Mouse (Mus musculus) kidney, postnatal 0 days (tissue): ENCODE measurements at regions not wholly inside any gene's neighbourhood (a gene's known extent, or its start where the extent isn't known, plus 50 kb on each side); places are given as distances from the start of the nearest gene placed in this dataset.
A peak's percentile ranks its signal among the peaks of the same experiment; 100 is the strongest.

Source experiments
- ATAC-seq: fragments of 200-750 bp; cut with Nextera tagmentation; replicated peaks from 2 replicates; pipeline ENCODE4 v1.8.0; 2017; ENCODE audit warnings: low read depth, moderate number of reproducible peaks, moderate TSS enrichment, moderate library complexity; ENCODE audit not compliant: low FRiP score
- DNase-seq: peaks from one replicate; pipeline ENCODE4 v3.0.0-alpha.2; 2016; ENCODE audit warnings: low spot score
- H3K27ac ChIP-seq: fragments of 300-500 bp; sonication (generic); 2 replicates; pipeline ENCODE4 v1.5.1; 2014; ENCODE audit warnings: mild to moderate bottlenecking
- H3K27me3 ChIP-seq: fragments of 300-500 bp; sonication (generic); 2 replicates; pipeline ENCODE4 v1.6.1; 2014; ENCODE audit warnings: low read length, mixed read lengths; ENCODE audit not compliant: insufficient read depth
- H3K36me3 ChIP-seq: fragments of 300-500 bp; sonication (generic); 2 replicates; pipeline ENCODE4 v1.6.1; 2014; ENCODE audit warnings: low read length, mixed read lengths; ENCODE audit not compliant: insufficient read depth
- H3K4me1 ChIP-seq: fragments of 300-500 bp; sonication (generic); replicated peaks from 2 replicates; pipeline ENCODE4 v1.6.1; 2014; ENCODE audit warnings: antibody characterized with exemption, low read length, mixed read lengths; ENCODE audit not compliant: insufficient read depth
- H3K4me2 ChIP-seq: fragments of 300-500 bp; sonication (generic); 2 replicates; pipeline ENCODE4 v1.6.1; 2014; ENCODE audit warnings: mild to moderate bottlenecking, low read length, moderate library complexity, mixed read lengths
- H3K4me3 ChIP-seq: fragments of 300-500 bp; sonication (generic); replicated peaks from 2 replicates; pipeline ENCODE4 v1.5.1; 2014; ENCODE audit warnings: low read depth, low read length
- H3K9ac ChIP-seq: fragments of 300-500 bp; sonication (generic); 2 replicates; pipeline ENCODE4 v1.6.1; 2014; ENCODE audit warnings: low read depth, low read length
- H3K9me3 ChIP-seq: fragments of 300-500 bp; sonication (generic); replicated peaks from 2 replicates; pipeline ENCODE4 v1.6.1; 2016; ENCODE audit warnings: low read length, inconsistent platforms, mixed read lengths
- CTCF ChIP-seq: IDR thresholded peaks from 2 replicates; pipeline ENCODE4 v1.5.1; 2016; ENCODE audit warnings: antibody characterized with exemption, low read depth, mild to moderate bottlenecking, moderate library complexity
- WGBS: fragments of 180-500 bp; shearing (Covaris S2); extraction: QIAGEN DNeasy Blood & Tissue Kit; methylation state at CpG from one replicate; pipeline ENCODE4 v1.1.7; 2014; 5-methylcytosine and 5-hydroxymethylcytosine counted together

GRCm38 (mm10) chr1:176615673-176616072, 198.2 kb downstream of the Cep170 start:
- no peak for TF ChIP-seq CTCF
- H3K27ac ChIP-seq, result no peak overlapping the region
- H3K4me1 ChIP-seq, result no peaks in the 10 kb centered on the region
- H3K27me3 ChIP-seq, result no peaks in the 10 kb centered on the region
- WGBS, result 74% methylated on average over 2 of the region's 2 CpGs
- ATAC-seq, result no peak
- H3K9me3 ChIP-seq, result no peaks in the 10 kb centered on the region
- no peaks in the 10 kb centered on the region for H3K36me3 ChIP-seq
- no peak for DNase-seq
- no peak overlapping the region for H3K4me3 ChIP-seq
- H3K4me2 ChIP-seq, result no peak overlapping the region
- H3K9ac ChIP-seq, result no peak overlapping the region

GRCm38 (mm10) chr1:176594312-176594711, 219.6 kb downstream of the Cep170 start:
- ATAC-seq, result no peak
- Histone ChIP-seq H3K4me1 (no peaks in the 10 kb centered on the region), H3K27ac (no peak overlapping the region), H3K9ac (no peak overlapping the region), H3K4me3 (no peak overlapping the region), H3K36me3 (no peaks in the 10 kb centered on the region), H3K9me3 (no peaks in the 10 kb centered on the region), H3K4me2 (no peak overlapping the region), H3K27me3 (no peaks in the 10 kb centered on the region)
- 74% methylated on average over 2 of the region's 2 CpGs for WGBS
- TF ChIP-seq CTCF, result no peak
- DNase-seq, result no peak

GRCm38 (mm10) chr1:176588144-176588543, 225.7 kb downstream of the Cep170 start:
- no peak overlapping the region for H3K27ac ChIP-seq
- 27% methylated on average over 2 of the region's 2 CpGs for WGBS
- no peaks in the 10 kb centered on the region for H3K4me1 ChIP-seq
- no peak for TF ChIP-seq CTCF
- DNase-seq (peak; percentile 4), ATAC-seq (no peak)
- no peak overlapping the region for H3K4me2 ChIP-seq
- H3K9ac ChIP-seq, result no peak overlapping the region
- H3K27me3 ChIP-seq, result no peaks in the 10 kb centered on the region
- no peaks in the 10 kb centered on the region for H3K9me3 ChIP-seq
- no peak overlapping the region for H3K4me3 ChIP-seq
- no peaks in the 10 kb centered on the region for H3K36me3 ChIP-seq

GRCm38 (mm10) chr1:176573703-176574102, 240.2 kb downstream of the Cep170 start:
- TF ChIP-seq CTCF, result no peak
- Histone ChIP-seq H3K36me3 (no peaks in the 10 kb centered on the region), H3K9me3 (no peaks in the 10 kb centered on the region), H3K27me3 (no peaks in the 10 kb centered on the region), H3K4me2 (no peak overlapping the region), H3K9ac (no peak overlapping the region), H3K4me3 (no peak overlapping the region), H3K27ac (no peak overlapping the region), H3K4me1 (no peaks in the 10 kb centered on the region)
- no peak for ATAC-seq
- DNase-seq, result no peak
- WGBS, result 53% methylated on average over 1 of the region's 1 CpGs

GRCm38 (mm10) chr1:176558457-176559415, 255.1 kb downstream of the Cep170 start:
- Histone ChIP-seq H3K4me1 (no peaks in the 10 kb centered on the region), H3K9ac (no peak overlapping the region), H3K36me3 (no peaks in the 10 kb centered on the region), H3K9me3 (no peaks in the 10 kb centered on the region), H3K27me3 (no peaks in the 10 kb centered on the region), H3K4me2 (no peak overlapping the region), H3K4me3 (no peak overlapping the region), H3K27ac (no peak overlapping the region)
- no peak for TF ChIP-seq CTCF
- 85% methylated on average over 11 of the region's 11 CpGs for WGBS
- ATAC-seq (no peak), DNase-seq (no peak)

GRCm38 (mm10) chr1:176534417-176534816, 259.3 kb upstream of the Pld5 start:
- Histone ChIP-seq H3K27me3 (no peaks in the 10 kb centered on the region), H3K4me2 (no peak overlapping the region), H3K27ac (no peak overlapping the region), H3K9ac (no peak overlapping the region), H3K4me1 (no peaks in the 10 kb centered on the region), H3K4me3 (no peak overlapping the region), H3K9me3 (no peaks in the 10 kb centered on the region), H3K36me3 (no peaks in the 10 kb centered on the region)
- DNase-seq (no peak), ATAC-seq (no peak)
- TF ChIP-seq CTCF, result no peak
- WGBS, result 85% methylated on average over 4 of the region's 4 CpGs
